Mouse (Mus musculus) ES-CJ7 (cell line): ENCODE measurements around the gene Cnot4.

Experiments used
- DNase-seq: peaks from one replicate; pipeline ENCODE4 v3.0.0; 2011; ENCODE audit warnings: low read depth, low spot score

The Cnot4 gene

DNA sequence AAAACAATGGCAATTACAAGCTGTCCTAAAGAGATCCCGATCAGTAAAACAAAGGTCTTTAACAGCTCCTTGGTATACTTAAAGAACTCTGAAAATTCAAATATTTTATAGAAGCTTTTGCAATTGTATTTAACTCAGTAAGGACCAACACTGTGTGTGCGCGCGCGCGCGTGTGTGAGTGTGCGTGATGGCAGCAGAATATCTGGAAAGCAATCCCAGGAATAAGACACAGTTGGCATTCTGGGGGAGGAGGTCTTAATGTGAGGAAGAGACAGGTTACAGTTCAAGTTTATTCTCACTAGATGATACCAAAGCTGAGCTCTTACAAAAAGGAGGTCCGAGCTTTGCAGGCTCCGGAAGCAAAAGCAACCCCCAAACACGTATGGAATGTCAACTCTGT is 100.2 kb downstream of the Cnot4 start:
- no peak for DNase-seq

GRCm38 (mm10) chr6:35032704-35033103 is 100.8 kb downstream of the Cnot4 start:
- DNase-seq: no peak

DNA sequence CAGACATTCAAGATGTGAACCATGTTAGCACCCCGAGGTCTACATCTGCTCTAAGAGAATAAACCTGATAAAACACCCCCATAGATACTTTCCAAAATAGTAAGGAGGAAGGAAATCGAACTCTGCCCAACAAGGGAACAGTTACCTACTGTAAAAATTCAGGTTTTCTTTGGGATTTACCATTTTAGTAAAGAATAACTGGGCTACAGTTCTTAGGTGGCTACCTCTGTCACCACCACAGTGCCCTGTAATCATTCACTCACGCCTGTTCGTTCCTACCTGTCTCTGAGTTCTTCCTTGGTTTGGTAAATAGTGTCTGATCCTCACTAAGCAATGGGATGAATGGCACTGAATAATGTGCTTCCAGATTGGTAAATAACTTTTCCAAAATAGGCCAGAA is 102.7 kb downstream of the Cnot4 start:
- no peak for DNase-seq

DNA sequence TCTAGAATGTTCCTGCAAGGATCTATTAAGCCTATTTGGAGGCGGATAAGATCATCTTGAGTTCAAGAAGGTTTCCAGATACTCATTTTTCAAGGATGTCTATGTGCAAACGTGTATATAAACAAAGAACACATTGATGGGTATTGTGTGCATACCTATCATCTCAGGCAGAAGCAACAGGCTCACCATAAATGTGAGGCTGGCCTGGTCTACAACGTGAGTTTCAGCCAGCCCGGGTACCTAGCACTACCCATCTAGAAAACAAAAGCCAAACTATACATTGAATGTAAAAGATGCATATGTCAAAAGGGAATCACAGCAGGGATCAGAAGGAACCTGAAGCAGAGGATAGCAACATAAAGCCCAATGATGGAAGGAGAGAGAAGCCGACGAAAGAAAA is 103.3 kb downstream of the Cnot4 start:
- DNase-seq: no peak

- DNase-seq: no peak
Observed at GRCm38 (mm10) chr6:35028023-35028422, 105.5 kb downstream of the Cnot4 start.

- peak; percentile 71 for DNase-seq
Observed at GRCm38 (mm10) chr6:35027257-35027656, 106.3 kb downstream of the Cnot4 start.

GRCm38 (mm10) chr6:35016624-35017023 is 116.9 kb downstream of the Cnot4 start:
- no peak for DNase-seq

- no peak for DNase-seq
Observed at GRCm38 (mm10) chr6:35011953-35012352, 121.6 kb downstream of the Cnot4 start.

- peak; percentile 63 for DNase-seq
Observed at GRCm38 (mm10) chr6:35010705-35011104, 122.8 kb downstream of the Cnot4 start.

DNA sequence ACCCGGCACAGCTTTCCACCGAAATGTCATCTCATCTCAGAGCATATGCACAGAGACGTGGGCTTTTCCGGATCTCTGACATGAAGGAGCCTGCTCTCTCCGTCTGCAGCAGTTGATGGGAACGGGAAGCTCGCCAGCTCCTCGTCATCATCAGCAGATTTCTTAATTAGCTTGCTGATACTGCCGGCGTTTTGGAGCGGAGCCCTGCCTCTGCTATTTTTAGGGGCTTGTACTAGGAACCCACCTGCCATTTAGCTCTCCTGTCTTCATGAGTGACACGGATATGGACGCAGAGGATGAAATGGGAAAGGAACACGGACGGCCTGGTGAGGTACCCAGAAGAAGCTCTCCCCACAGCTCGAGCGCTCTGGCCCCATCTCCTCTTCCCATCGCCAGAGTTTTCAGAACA is 131.3 kb downstream of the Cnot4 start:
- DNase-seq: no peak

GRCm38 (mm10) chr6:34999101-34999500 is 134.4 kb downstream of the Cnot4 start:
- peak; percentile 48 for DNase-seq

GRCm38 (mm10) chr6:34996496-34996895 is 137.0 kb downstream of the Cnot4 start:
- DNase-seq: no peak

DNA sequence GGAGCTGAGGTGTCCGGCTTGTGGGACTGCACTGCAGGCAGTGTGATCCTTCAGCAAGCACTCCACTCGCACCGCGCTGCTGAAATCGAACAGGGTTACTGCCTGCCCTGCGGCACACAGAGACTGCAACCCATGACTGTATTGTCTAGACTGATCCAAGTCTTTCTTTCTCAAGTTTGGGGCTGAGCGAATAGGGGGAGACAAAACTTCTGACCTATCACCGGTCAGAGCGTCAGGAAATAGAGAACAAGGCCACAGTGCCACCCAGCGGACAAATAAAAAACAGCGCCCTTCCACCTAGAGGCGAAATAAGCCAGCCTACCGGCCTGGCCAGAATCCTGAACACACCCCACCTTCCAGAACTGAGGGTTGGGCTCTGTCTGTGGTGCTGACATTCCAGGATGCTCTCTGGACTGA is 138.3 kb downstream of the Cnot4 start:
- peak; percentile 96 for DNase-seq

- DNase-seq: peak; percentile 27
Observed at GRCm38 (mm10) chr6:34994692-34995091, 138.8 kb downstream of the Cnot4 start.

DNA sequence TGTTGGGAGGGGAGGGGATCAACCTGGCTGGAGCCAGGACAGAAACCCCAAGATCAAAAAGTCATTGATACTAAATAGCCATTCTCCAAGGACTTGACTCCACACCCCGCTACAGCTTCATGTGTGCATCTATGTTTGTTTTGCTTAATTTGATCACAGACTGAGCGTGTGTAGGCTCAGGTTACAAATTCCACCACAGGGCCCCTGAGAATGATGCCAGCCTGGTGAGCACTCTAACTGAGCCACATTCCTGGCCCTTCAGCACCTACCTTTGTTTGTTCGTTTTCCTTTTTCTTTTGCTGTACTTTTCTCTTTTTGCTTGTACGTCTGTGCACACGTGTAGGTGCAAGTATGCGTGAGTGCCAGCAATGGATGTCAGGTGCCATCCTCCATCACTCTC is 144.3 kb downstream of the Cnot4 start:
- no peak for DNase-seq

DNA sequence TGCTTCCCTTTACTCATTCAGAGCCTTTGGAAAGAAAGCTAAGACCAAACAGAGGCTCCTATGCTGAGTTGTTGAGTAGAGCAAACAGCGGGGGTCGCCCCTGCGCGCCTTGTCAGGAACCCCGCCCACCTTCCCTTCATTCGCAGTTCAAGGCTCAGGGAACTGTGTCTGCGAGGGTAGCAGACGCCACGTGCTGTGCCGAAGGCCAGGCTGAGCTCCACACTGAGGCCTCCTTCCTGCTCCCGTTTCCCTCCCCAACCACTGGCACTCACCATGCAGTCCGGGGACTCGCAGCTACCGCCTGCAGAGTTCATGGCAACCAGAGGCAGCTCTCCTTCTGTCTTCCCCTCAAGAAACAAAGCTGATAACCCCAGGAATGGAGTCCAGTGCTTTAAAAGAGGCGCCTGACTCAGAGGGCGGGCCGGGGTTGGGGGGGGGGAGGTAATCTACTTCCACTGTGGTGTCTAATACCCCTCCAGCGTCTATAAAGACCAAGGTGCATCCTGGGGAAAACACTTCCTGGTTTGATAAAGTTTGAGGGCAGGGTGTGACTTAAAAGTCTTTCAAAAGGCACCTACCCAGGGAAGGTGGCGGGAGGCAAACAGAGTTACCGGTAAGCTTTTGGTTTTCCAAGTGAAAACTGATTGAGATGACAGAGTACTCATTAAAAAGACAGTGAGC is 145.3 kb downstream of the Cnot4 start, which contains the start of gene Slc23a4:
Gene Slc23a4, minus strand, starts transcription at position 324 of the 681 bp plus-strand sequence.
- DNase-seq: peak; percentile 80

GRCm38 (mm10) chr6:34987085-34987645 is 146.4 kb downstream of the Cnot4 start:
- DNase-seq: no peak

- DNase-seq: peak; percentile 39
Observed at GRCm38 (mm10) chr6:34980661-34981060, 152.9 kb downstream of the Cnot4 start.

DNA sequence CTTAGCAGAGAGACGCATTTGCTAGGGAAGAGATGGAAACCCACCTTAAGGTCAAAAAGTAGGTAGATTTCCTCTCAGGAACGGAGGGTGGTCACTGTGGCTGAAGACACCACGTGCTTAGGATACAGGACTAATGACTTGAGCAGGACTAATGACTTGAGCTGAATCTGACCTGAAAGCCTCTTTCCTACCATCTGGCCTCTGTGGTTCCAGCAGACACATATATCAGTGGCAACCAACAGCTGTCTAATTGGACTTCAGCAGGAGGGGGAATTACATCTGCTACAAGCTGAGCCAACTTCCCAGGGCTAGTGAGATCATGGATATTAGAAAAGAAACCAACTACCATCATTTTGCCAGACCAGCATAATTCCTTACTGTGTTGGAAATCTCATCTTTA is 154.2 kb downstream of the Cnot4 start:
- no peak for DNase-seq
